Mouse (Mus musculus) liver, adult 2 months (tissue): Measurements from ENCODE around the gene Ppm1h.

Experiments
- CTCF ChIP-seq: fragments of 200-500 bp; IDR thresholded peaks from 2 replicates; pipeline ENCODE4 v1.5.1; 2011; ENCODE audit warnings: low read depth, low read length, control low read depth
- POLR2A ChIP-seq: fragments of 200-500 bp; IDR thresholded peaks from 2 replicates; pipeline ENCODE4 v1.6.1; 2011; ENCODE audit warnings: low read length, control low read depth; ENCODE audit not compliant: insufficient read depth; ENCODE audit errors: extremely low read depth

GRCm38 (mm10) chr10:122749876-122750275 is 71.3 kb downstream of the Ppm1h start:
- TF ChIP-seq CTCF (no peak), POLR2A (no peak)
